Comparison of ENCODE assay signal across 17 mouse cellular contexts in genomic region chr6:147022375-147023132, GRCm38 (mm10). TPM values are rescaled to one million over a fixed set of nuclear protein-coding genes. Genes with fewer than 3 reads are reported as not detected.
DNase-seq lines count a peak whose midpoint lies in the region; ATAC-seq and TF ChIP-seq lines count a peak whose summit lies in the region.
"Had no signal": no experiment of that assay in that cellular context is flagged by ENCODE, and none has a peak within 500 bp of the region (broad histone marks: within the 10 kb centered on the region; RNA-seq: fewer than 3 reads in every experiment).

No protein-coding gene starts in this region.

- peak; percentile 27 for DNase-seq in gastrocnemius, postnatal 25 days
- no peak for DNase-seq in gastrocnemius, postnatal 10 days
- peak; percentile 20 for DNase-seq in right cerebral cortex, adult 18-20 months
- DNase-seq in right cerebral cortex, postnatal 14 days, result no peak
- DNase-seq in stomach, postnatal 0 days (ENCODE audit: low spot score), result peak; percentile 45
- DNase-seq in embryo, embryonic 10.5 days (ENCODE audit: low spot score), result no peak
- DNase-seq: adrenal gland, postnatal 25 days; cerebellum, postnatal 36 days; kidney, adult 9 months; lung, postnatal 10 days; retina, postnatal 1 day; thymus, adult 18-20 months had no signal

- peaks cover 26% of the 10 kb centered on the region for H3K36me3 ChIP-seq in stomach, postnatal 0 days (ENCODE audit: control insufficient read depth, insufficient read depth, low read length)

- H3K27ac ChIP-seq in stomach, postnatal 0 days (replicated peaks), result peak overlapping the region; percentile 63
- H3K27ac ChIP-seq: embryonic facial prominence, embryonic 13.5 days; forebrain, embryonic 10.5 days; liver, embryonic 14.5 days had no signal

- no peak overlapping the region for H3K4me2 ChIP-seq in stomach, postnatal 0 days (replicated peaks; ENCODE audit: low read depth)
- H3K4me2 ChIP-seq: embryonic facial prominence, embryonic 13.5 days had no signal

- WGBS in stomach, postnatal 0 days, result 74% methylated on average over 16 of the region's 16 CpGs

- no peak overlapping the region for H3K9ac ChIP-seq in stomach, postnatal 0 days (ENCODE audit: low read length)
- H3K9ac ChIP-seq: embryonic facial prominence, embryonic 13.5 days; liver, embryonic 14.5 days had no signal

- no peak for TF ChIP-seq CTCF in stomach, postnatal 0 days (IDR thresholded peaks at IDR 0.05; ENCODE audit: low read depth)

- H3K4me3 ChIP-seq in stomach, postnatal 0 days (ENCODE audit: low read depth, low read length), result no peak overlapping the region
- H3K4me3 ChIP-seq: embryonic facial prominence, embryonic 13.5 days; forebrain, embryonic 10.5 days had no signal

- H3K27me3 ChIP-seq in stomach, postnatal 0 days (ENCODE audit: control insufficient read depth, insufficient read depth, low read length), result no peaks in the 10 kb centered on the region
- H3K27me3 ChIP-seq: embryonic facial prominence, embryonic 13.5 days had no signal

- ATAC-seq in granulocyte monocyte progenitor cell, adult 5-6 weeks (replicated peaks; ENCODE audit: poor library complexity, severe bottlenecking), result peak; percentile 44
- ATAC-seq in stomach, postnatal 0 days (ENCODE audit: low FRiP score, low TSS enrichment), result peak; percentile 79
- ATAC-seq: CD4-positive, CD25-positive, alpha-beta regulatory T cell, adult 4 months had no signal

- H3K4me1 ChIP-seq in stomach, postnatal 0 days (replicated peaks; ENCODE audit: control insufficient read depth, insufficient read depth), result no peaks in the 10 kb centered on the region
- H3K4me1 ChIP-seq: embryonic facial prominence, embryonic 13.5 days; forebrain, embryonic 10.5 days had no signal

- no peak for TF ChIP-seq EP300 in stomach, postnatal 0 days (optimal IDR thresholded peaks at IDR 0.05)

- H3K9me3 ChIP-seq in stomach, postnatal 0 days (ENCODE audit: control insufficient read depth, low read length), result no peaks in the 10 kb centered on the region
- H3K9me3 ChIP-seq: embryonic facial prominence, embryonic 13.5 days; forebrain, embryonic 10.5 days had no signal

RNA-seq across cellular contexts. Expression of gene Rep15, which starts 9.8 kb away (rescaled TPM):
- total RNA-seq in gastrocnemius, postnatal 25 days (2021), result under 1 TPM; 0.54 to 0.59 TPM
- under 1 TPM; 0.66 to 0.77 TPM for total RNA-seq in gastrocnemius, postnatal 10 days (2021)
- 0.75 and 1.3 TPM in 2 replicates for total RNA-seq in granulocyte monocyte progenitor cell, adult 5-6 weeks (2014; fragmentation: Nextera tagmentation)
- not detected in 2 replicates for total RNA-seq in granulocyte monocyte progenitor cell, adult 5-6 weeks (2017)
- polyA plus RNA-seq in stomach, postnatal 0 days (2015; fragmentation: Nextera tagmentation; extraction: Ambion mirVana), result 173 and 196 TPM in 2 replicates

RNA-seq across cellular contexts. Expression of gene Mrps35, which starts 20.0 kb away (rescaled TPM):
- total RNA-seq in gastrocnemius, postnatal 25 days (2021), result 10 to 100 TPM; 51.7 to 59.4 TPM
- 10 to 100 TPM; 68.4 to 70.7 TPM for total RNA-seq in gastrocnemius, postnatal 10 days (2021)
- 86.0 and 145 TPM in 2 replicates for total RNA-seq in granulocyte monocyte progenitor cell, adult 5-6 weeks (2014; fragmentation: Nextera tagmentation)
- total RNA-seq in granulocyte monocyte progenitor cell, adult 5-6 weeks (2017), result 80.5 and 86.9 TPM in 2 replicates
- polyA plus RNA-seq in stomach, postnatal 0 days (2015; fragmentation: Nextera tagmentation; extraction: Ambion mirVana), result 101 and 107 TPM in 2 replicates

Comparison
In these comparisons a context has a peak if more than half of its experiments do, and no peak if none do; other contexts are left out.
1. DNase-seq: peak in gastrocnemius, postnatal 25 days (single experiment), right cerebral cortex, adult 18-20 months (single experiment) and stomach, postnatal 0 days (single experiment); none in gastrocnemius, postnatal 10 days (single experiment), right cerebral cortex, postnatal 14 days (single experiment) and embryo, embryonic 10.5 days (single experiment).